Mouse (Mus musculus) Patski (cell line): ENCODE results near the gene Asb13. TPM values are rescaled to one million over a fixed set of nuclear protein-coding genes. Genes with fewer than 3 reads are reported as not detected.

Experiments
- ATAC-seq: fragments of 100-300 bp; one replicate; pipeline ENCODE4 v1.8.0; 2021
- CTCF ChIA-PET: fragments of 350-600 bp; sonication (Branson Sonifier 250); formaldehyde crosslinking; loops from one replicate; lab custom pipeline; 2022; ENCODE audit warnings: inconsistent platforms; lab: Charles Lee
- POLR2A ChIA-PET: fragments of 350-600 bp; sonication (Branson Sonifier 250); formaldehyde crosslinking; loops from one replicate; lab custom pipeline; 2022; ENCODE audit warnings: antibody characterized with exemption, inconsistent platforms; lab: Charles Lee
- DNase-seq: peaks from one replicate; pipeline ENCODE4 v3.0.0-alpha.2; 2011; ENCODE audit warnings: low read depth, low spot score
- H3K27me3 ChIP-seq: fragments of 371-371 bp; one replicate; pipeline ENCODE4 v1.5.1; 2021
- CTCF ChIP-seq: fragments of 100-300 bp; IDR thresholded peaks from one replicate; pipeline ENCODE4 v1.5.1; 2021
- in situ Hi-C: fragments of 300-500 bp; cut with MboI; formaldehyde crosslinking; loops from 3 replicates; pipeline ENCODE4 v1.11.1; 2018; ENCODE audit warnings: low pct_unique_long_range_greater_than_20kb, mixed read lengths
- polyA plus RNA-seq: library from polyadenylated mRNA; unstranded; gene quantifications from one replicate; pipeline ENCODE4 v1.2.3, GENCODE M21; 2021

Asb13 gene
- polyA plus RNA-seq, result 14.2 TPM

DNA sequence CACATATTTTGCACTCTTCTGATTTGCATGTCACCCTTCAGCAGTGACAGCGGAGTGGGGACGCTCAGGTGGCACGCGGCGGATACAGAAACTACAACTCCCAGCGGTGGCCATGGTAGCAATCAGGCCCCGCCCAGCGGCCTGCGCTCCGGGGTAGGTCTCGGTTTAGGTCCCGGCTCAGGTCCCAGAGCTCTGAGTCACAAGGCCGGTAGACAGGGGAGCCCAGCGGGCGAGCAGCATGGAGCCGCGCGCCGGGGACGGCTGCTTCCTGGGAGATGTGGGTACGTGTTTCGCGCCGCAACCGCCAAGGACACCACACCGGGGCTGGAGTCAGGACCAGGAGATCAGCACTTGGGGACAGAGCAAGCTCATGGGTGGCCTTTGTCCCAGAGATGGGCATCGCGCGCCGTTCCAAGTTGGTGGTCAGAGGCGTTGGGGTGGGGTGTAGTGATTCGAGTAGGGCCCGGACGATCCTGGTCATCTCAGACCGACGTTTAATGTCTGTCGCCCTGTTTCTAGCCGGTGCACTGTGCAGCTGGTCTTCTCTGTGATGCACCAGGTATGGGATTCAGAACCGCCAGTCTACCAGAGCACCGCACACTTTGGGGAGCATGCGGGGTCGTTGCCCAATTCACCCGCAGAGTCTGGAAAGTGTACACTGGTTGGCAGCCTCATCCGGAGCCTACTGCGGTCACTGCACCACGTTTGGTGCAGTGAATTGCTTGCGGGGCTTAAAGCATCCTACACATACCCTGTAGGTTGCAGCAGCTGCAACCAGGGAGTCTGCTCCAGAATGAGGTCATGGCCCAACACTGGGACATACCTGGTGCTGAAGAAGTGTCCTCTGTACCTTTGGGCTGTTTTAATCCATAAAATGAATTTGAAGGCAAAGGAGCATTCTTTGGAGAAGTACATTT, at the start of gene Asb13:
TSS of gene Asb13 (plus strand) at position 138 of the 917 bp plus-strand sequence.
- ChIA-PET CTCF (interaction anchor here (0.9 kb wide), 1 partner anchor 24 kb away, joined by 4 read pairs; no protein-coding TSS in a partner anchor), POLR2A (no interaction called here)
- no peak for TF ChIP-seq CTCF
- H3K27me3 ChIP-seq, result peaks cover under 1% of the 10 kb centered on the region
- in situ Hi-C loops, result no loop called here
- ATAC-seq, result peak; percentile 99
- DNase-seq, result peak; percentile 39

DNA sequence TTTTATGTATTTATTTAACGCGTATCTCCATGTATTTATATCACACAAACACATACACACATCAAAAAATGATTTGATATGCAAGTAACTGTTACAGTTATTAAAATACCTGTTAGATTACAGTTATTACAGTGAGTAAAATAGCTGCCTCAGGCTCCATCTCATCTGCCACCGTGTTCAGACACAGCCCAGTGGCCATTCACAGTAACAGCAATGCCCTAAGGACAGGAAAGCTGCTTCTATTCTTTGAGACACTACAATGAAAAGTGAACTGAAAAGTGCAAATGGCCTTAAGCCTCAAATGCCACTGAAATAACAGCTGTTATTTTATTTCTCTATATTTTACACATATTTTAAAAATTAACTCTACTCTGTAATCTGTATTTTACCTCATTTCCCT, 43.0 kb upstream of the Asb13 start:
- POLR2A ChIA-PET, result no interaction called here
- H3K27me3 ChIP-seq, result no peaks in the 10 kb centered on the region
- in situ Hi-C loops, result no loop called here
- ATAC-seq (no peak), DNase-seq (no peak)
- CTCF ChIA-PET, result interaction anchor here (1.0 to 1.1 kb wide), 2 partner anchors 11 to 28 kb away, joined by 3 to 4 read pairs; no protein-coding TSS in a partner anchor
- TF ChIP-seq CTCF, result peak; percentile 28

DNA sequence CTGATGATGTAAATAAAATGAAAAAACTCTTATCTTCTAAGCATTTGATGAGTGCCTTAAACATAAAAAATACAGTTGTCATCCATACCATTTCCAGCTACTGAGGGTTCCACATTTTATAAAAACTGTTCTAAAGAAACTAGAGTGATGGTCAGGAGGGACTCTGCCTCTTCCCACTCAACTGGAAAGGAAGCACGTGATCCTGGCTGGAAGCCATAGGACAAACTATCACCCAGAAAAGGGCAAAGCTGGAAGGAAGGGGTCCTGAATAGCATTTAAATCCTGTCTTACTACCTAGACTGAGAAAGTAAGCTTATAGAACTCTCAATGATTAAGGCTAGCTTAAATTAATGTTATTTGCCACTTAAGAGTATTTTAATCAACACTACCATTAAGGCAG, 39.5 kb upstream of the Asb13 start:
- ATAC-seq, result no peak
- ChIA-PET CTCF (interaction anchor here (0.6 to 1.0 kb wide), 2 partner anchors 26 to 561 kb away, joined by 3 read pairs; no protein-coding TSS in a partner anchor), POLR2A (interaction anchor here (1.1 kb wide), 1 partner anchor 17 kb away, joined by 3 read pairs; the partner anchor contains the start of gene Fam208b)
- TF ChIP-seq CTCF, result no peak
- DNase-seq, result no peak
- H3K27me3 ChIP-seq, result no peaks in the 10 kb centered on the region
- in situ Hi-C loops, result no loop called here

DNA sequence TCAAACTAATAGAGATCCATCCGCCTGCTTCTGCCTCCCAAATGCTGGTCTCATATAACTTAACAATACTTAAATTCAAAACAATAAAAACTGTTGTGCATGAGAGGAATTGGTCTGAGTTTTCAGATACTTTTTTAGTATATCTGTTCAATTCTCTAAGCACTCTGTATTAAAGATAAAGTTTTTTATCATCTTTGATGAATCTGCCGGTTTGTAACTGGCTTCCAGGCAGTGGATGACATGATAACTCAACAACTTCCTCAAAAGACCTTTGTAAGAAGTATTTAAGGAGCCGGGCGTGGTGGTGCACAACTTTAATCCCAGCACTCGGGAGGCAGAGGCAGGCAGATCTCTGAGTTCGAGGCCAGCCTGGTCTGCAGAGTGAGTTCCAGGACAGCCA, 37.6 kb upstream of the Asb13 start:
- ChIA-PET CTCF (interaction anchor here (1.1 kb wide), 1 partner anchor 11 kb away, joined by 3 read pairs; no protein-coding TSS in a partner anchor), POLR2A (no interaction called here)
- DNase-seq, result no peak
- no peak for TF ChIP-seq CTCF
- in situ Hi-C loops, result no loop called here
- no peaks in the 10 kb centered on the region for H3K27me3 ChIP-seq
- ATAC-seq, result no peak

DNA sequence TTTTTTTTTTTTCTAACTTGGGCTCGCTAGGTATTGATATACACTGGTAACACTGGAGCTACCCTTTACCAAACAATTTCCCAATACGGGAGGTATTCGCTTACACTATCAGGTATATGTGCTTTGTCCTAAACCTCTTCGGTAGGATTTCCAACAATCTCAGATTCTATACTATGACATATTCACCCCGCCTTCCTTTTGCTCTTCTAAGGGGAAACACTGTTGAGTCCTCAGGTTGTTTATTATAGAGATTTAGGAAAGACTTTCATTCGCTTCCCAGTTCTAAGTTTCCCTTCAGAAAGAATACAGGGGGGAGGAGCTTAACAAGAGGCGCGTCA, 24.1 kb upstream of the Asb13 start:
- CTCF ChIA-PET, result interaction anchor here (1.1 to 2.1 kb wide), 2 partner anchors 10 to 24 kb away, joined by 4 to 7 read pairs; partner anchors contain the start of gene Asb13
- peak; percentile 23 for ATAC-seq
- DNase-seq, result no peak
- POLR2A ChIA-PET, result no interaction called here
- no peaks in the 10 kb centered on the region for H3K27me3 ChIP-seq
- no peak for TF ChIP-seq CTCF
- in situ Hi-C loops, result no loop called here

DNA sequence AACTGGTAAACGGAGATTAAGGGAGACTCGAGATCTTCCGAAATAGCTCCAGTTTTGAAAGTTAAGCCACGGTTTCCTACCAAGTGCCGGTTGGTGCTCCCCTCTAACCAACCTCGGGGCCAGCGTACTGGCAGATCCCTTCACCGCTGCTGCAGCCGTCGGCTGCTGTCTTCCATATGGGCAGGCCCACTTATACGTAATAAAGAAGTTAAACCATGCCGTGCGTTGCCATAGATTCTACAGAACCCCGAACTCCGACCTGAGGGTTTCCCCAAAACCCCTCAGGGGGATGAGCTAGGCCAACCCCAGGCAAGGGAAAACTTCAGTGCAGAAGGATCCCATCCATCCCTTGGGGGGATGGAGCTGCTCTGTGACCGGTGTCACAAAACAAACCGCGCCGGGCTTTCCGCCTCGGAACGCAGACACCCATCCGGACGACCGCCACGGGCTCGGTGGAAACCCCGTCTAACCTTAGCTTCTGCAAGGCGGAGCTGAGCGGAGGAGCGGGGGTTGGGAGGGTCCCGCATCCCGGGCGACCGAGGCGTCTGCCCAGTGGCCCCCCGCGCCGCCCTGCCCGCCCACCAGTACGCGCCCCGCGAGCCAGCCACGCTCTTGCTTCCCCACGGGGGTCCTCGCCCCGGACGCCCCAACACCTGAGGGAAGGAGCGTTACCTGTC, 23.6 kb upstream of the Asb13 start:
- TF ChIP-seq CTCF, result no peak
- ChIA-PET CTCF (interaction anchor here (1.1 to 2.1 kb wide), 2 partner anchors 11 to 24 kb away, joined by 4 to 7 read pairs; partner anchors contain the start of gene Asb13), POLR2A (interaction anchor here (1.2 kb wide), 1 partner anchor 16 kb away, joined by 3 read pairs; no protein-coding TSS in a partner anchor)
- H3K27me3 ChIP-seq, result no peaks in the 10 kb centered on the region
- ATAC-seq (peak; percentile 31), DNase-seq (no peak)
- in situ Hi-C loops, result no loop called here

DNA sequence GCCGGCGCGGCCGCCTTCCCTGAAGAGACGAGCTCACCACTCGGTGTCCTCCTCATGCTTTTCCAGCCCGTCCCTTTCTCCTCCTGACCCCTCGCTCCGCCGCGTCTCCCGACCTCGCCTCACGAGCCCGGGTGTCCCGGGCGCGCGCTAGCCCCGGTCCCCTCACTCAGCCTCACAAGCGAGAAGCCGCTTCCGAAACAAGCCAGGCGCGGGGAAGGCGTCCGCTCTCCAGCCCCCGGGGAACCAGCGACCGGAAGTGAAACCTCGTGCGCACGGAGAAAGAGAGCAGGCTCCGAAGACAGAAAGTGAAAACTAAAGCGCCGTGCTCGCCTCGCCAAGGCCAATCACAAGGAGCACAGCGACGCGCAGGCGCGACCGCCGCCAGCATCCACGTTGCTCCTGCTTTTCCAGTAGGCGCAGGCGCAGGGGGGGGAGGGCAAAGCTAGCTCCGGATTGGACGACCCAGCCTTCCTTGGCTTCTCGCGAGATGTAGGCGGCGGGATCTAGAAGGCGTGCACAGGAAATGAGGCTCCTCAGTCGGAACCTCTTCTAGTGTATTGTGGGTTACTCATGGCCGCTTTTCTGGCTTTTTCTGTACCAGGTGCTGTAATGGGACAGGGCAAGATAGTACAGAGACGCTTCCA, 22.9 kb upstream of the Asb13 start, which contains the start of gene Fam208b:
TSS of gene Fam208b (minus strand) at position 314 of the 644 bp plus-strand sequence.
- DNase-seq, result peak; percentile 84
- TF ChIP-seq CTCF, result no peak
- CTCF ChIA-PET, result interaction anchor here (0.9 to 2.1 kb wide), 2 partner anchors 12 to 20 kb away, joined by 3 to 7 read pairs; no protein-coding TSS in a partner anchor
- no peaks in the 10 kb centered on the region for H3K27me3 ChIP-seq
- ATAC-seq, result peak; percentile 95
- in situ Hi-C loops, result no loop called here
- POLR2A ChIA-PET, result interaction anchor here (0.9 to 1.2 kb wide), 2 partner anchors 9 to 17 kb away, joined by 3 read pairs; no protein-coding TSS in a partner anchor

DNA sequence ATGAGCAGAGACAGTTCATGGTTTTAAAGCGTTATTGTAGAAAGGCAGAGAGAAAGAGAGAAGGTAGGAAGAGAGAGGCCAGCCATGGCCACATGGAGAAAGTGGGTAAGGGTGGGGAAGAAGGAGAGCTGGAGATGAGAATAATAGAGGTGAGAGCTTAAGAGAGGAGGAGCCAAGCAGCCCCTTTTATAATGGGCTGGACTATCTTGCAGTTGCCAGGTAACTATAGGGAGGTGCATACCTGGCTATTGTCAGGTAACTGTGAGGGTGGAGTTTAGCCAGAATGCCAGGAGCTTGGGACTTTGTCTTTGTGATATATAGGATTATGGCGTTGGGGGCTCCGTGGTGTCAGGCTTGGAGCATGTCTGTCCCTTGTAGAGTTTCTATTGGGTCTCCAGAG, 6.7 kb upstream of the Asb13 start:
- CTCF ChIA-PET, result no interaction called here
- POLR2A ChIA-PET, result no interaction called here
- H3K27me3 ChIP-seq, result peaks cover 5% of the 10 kb centered on the region
- TF ChIP-seq CTCF, result no peak
- ATAC-seq (no peak), DNase-seq (no peak)
- in situ Hi-C loops, result no loop called here

DNA sequence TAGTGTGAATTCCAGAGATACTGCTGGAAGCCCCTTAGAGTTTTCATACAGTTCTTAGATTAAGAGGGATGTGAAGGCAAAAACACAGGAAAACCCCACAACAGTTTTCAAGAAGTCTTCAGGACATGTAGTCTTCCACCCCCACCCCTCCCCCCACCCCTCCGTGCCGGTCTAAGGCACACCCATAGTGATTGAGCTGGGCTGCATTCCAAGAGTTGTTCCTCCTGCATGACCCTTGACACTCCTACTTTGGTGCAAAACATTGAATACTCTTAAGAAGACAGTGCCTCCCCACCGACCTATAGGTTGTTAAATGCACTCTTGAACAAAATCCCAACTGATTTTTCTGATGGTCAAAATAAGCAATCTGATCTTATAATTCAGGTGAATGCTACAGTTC, 5.7 kb upstream of the Asb13 start:
- POLR2A ChIA-PET, result interaction anchor here (0.7 kb wide), 1 partner anchor 383 kb away, joined by 4 read pairs; no protein-coding TSS in a partner anchor
- TF ChIP-seq CTCF, result no peak
- DNase-seq, result no peak
- no peak for ATAC-seq
- CTCF ChIA-PET, result no interaction called here
- peaks cover 5% of the 10 kb centered on the region for H3K27me3 ChIP-seq
- in situ Hi-C loops, result no loop called here

DNA sequence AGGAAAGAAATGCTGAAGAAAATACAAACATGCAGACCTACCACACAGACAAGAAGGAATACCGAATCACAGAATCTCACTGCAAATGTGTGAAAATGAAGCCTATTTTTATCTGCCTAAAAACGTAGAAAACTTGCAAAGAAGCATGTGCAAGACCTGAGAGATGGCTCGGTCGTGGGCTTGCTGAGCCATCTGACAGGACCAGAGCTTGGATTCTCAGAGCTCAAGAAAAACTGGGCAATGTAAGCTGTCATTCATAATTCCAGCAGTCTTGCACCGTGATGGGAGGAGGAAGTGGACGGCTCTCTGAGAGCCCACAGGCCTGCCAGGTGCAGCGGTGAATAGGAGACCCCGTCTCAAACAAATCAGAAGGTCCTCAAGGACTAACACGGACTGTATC, 1.3 kb upstream of the Asb13 start:
- ChIA-PET POLR2A (no interaction called here), CTCF (no interaction called here)
- in situ Hi-C loops, result no loop called here
- DNase-seq, result no peak
- H3K27me3 ChIP-seq, result peaks cover 5% of the 10 kb centered on the region
- TF ChIP-seq CTCF, result no peak
- no peak for ATAC-seq
